Mouse (Mus musculus): Measurements from ENCODE around the gene Rtl10. TPM values are rescaled to one million over a fixed set of nuclear protein-coding genes. Genes with fewer than 3 reads are reported as not detected.

Rtl10 gene
- polyA plus RNA-seq, 1 experiment from 2014 or later: 3.3 TPM

DNA sequence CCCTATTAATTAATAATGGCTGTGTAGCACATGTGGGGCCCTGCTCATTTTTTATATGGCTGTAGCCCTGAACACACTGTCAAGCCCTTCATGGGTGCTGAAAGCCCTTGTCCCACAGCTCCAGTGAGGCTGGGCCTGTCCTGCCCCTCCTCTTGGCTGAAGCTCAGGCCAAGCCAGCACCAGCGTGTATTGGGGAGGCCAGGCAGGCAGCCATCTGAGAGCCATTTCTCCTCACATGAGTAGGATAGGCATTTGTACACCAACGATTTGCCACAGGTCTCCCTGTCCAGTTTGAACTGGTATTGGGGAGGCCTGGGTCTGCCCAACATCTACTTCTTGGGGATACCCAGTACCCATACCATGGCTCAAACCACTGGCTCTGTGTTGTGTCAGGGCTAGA is 24.7 kb upstream of the Rtl10 start:
- peaks cover 7% of the 10 kb centered on the region for H3K36me3 ChIP-seq (ENCODE audit: control insufficient read depth, insufficient read depth, low read length)
- WGBS: 83% methylated on average over 2 of the region's 2 CpGs
- no peak for ATAC-seq
- no peak overlapping the region for H3K27ac ChIP-seq (ENCODE audit: low read length)
- H3K4me2 ChIP-seq (ENCODE audit: low read length): no peak overlapping the region
- H3K4me1 ChIP-seq (ENCODE audit: control insufficient read depth, insufficient read depth, low read length): no peaks in the 10 kb centered on the region
- H3K9ac ChIP-seq (ENCODE audit: low read depth, low read length): no peak overlapping the region
- no peaks in the 10 kb centered on the region for H3K9me3 ChIP-seq (replicated peaks; ENCODE audit: control insufficient read depth, low read length, poor library complexity, severe bottlenecking)
- no peak overlapping the region for H3K4me3 ChIP-seq (ENCODE audit: low read depth, low read length)
- H3K27me3 ChIP-seq (ENCODE audit: control insufficient read depth, insufficient read depth, low read depth, low read length): no peaks in the 10 kb centered on the region

DNA sequence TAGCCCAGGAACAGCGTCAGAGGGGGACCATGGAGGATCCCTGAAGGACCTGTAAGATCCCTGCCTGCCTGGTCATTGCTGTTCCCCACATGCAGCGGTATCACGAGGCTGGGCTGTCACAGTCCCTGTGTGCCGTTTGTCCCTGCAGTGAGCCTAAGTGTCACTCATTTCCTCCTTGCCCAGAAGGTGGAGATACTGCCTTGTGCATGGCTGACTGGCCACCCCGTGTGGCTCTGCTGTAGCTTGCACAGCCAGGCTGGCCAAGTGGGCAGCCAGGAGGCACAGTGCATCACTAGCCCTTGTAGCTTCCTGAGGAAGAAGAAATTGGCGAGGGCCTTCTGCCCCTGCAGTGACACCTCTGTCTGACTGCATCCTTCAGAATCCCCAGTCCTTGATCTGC is 20.7 kb upstream of the Rtl10 start:
- no peak for ATAC-seq
- H3K27ac ChIP-seq (ENCODE audit: low read length): no peak overlapping the region
- no peaks in the 10 kb centered on the region for H3K27me3 ChIP-seq (ENCODE audit: control insufficient read depth, insufficient read depth, low read depth, low read length)
- H3K9me3 ChIP-seq (replicated peaks; ENCODE audit: control insufficient read depth, low read length, poor library complexity, severe bottlenecking): no peaks in the 10 kb centered on the region
- H3K36me3 ChIP-seq (ENCODE audit: control insufficient read depth, insufficient read depth, low read length): peaks cover 4% of the 10 kb centered on the region
- no peaks in the 10 kb centered on the region for H3K4me1 ChIP-seq (ENCODE audit: control insufficient read depth, insufficient read depth, low read length)
- 73% methylated on average over 6 of the region's 6 CpGs for WGBS
- no peak overlapping the region for H3K4me3 ChIP-seq (ENCODE audit: low read depth, low read length)
- no peak overlapping the region for H3K4me2 ChIP-seq (ENCODE audit: low read length)
- H3K9ac ChIP-seq (ENCODE audit: low read depth, low read length): no peak overlapping the region

GRCm38 (mm10) chr16:18479667-18480066 is 19.0 kb upstream of the Rtl10 start:
- WGBS: 22% methylated on average over 7 of the region's 7 CpGs
- no peak overlapping the region for H3K4me2 ChIP-seq (ENCODE audit: low read length)
- no peaks in the 10 kb centered on the region for H3K9me3 ChIP-seq (replicated peaks; ENCODE audit: control insufficient read depth, low read length, poor library complexity, severe bottlenecking)
- H3K4me3 ChIP-seq (ENCODE audit: low read depth, low read length): no peak overlapping the region
- no peaks in the 10 kb centered on the region for H3K27me3 ChIP-seq (ENCODE audit: control insufficient read depth, insufficient read depth, low read depth, low read length)
- no peaks in the 10 kb centered on the region for H3K4me1 ChIP-seq (ENCODE audit: control insufficient read depth, insufficient read depth, low read length)
- no peak overlapping the region for H3K27ac ChIP-seq (ENCODE audit: low read length)
- no peak for ATAC-seq
- H3K9ac ChIP-seq (ENCODE audit: low read depth, low read length): no peak overlapping the region
- peaks cover 4% of the 10 kb centered on the region for H3K36me3 ChIP-seq (ENCODE audit: control insufficient read depth, insufficient read depth, low read length)

GRCm38 (mm10) chr16:18480933-18481485 is 17.7 kb upstream of the Rtl10 start:
- ATAC-seq: no peak
- Histone ChIP-seq H3K4me1 (ENCODE audit: control insufficient read depth, insufficient read depth, low read length) (no peaks in the 10 kb centered on the region), H3K27me3 (ENCODE audit: control insufficient read depth, insufficient read depth, low read depth, low read length) (no peaks in the 10 kb centered on the region), H3K36me3 (ENCODE audit: control insufficient read depth, insufficient read depth, low read length) (no peaks in the 10 kb centered on the region; the same call in none of the 2 replicates), H3K4me2 (ENCODE audit: low read length) (no peak overlapping the region), H3K9ac (ENCODE audit: low read depth, low read length) (no peak overlapping the region), H3K9me3 (replicated peaks; ENCODE audit: control insufficient read depth, low read length, poor library complexity, severe bottlenecking) (no peaks in the 10 kb centered on the region), H3K4me3 (ENCODE audit: low read depth, low read length) (no peak overlapping the region), H3K27ac (ENCODE audit: low read length) (no peak overlapping the region)
- 62% methylated on average over 4 of the region's 4 CpGs for WGBS

- Histone ChIP-seq H3K4me1 (ENCODE audit: control insufficient read depth, insufficient read depth, low read length) (no peaks in the 10 kb centered on the region), H3K9ac (ENCODE audit: low read depth, low read length) (no peak overlapping the region), H3K4me2 (ENCODE audit: low read length) (no peak overlapping the region), H3K27me3 (ENCODE audit: control insufficient read depth, insufficient read depth, low read depth, low read length) (no peaks in the 10 kb centered on the region), H3K9me3 (replicated peaks; ENCODE audit: control insufficient read depth, low read length, poor library complexity, severe bottlenecking) (no peaks in the 10 kb centered on the region), H3K36me3 (ENCODE audit: control insufficient read depth, insufficient read depth, low read length) (no peaks in the 10 kb centered on the region; the same call in 1 of the 2 replicates), H3K4me3 (ENCODE audit: low read depth, low read length) (no peak overlapping the region), H3K27ac (ENCODE audit: low read length) (no peak overlapping the region)
- 92% methylated on average over 3 of the region's 3 CpGs for WGBS
- ATAC-seq: no peak
Observed at GRCm38 (mm10) chr16:18482431-18482830, 16.3 kb upstream of the Rtl10 start.

- Histone ChIP-seq H3K27me3 (ENCODE audit: control insufficient read depth, insufficient read depth, low read depth, low read length) (no peaks in the 10 kb centered on the region), H3K9me3 (replicated peaks; ENCODE audit: control insufficient read depth, low read length, poor library complexity, severe bottlenecking) (no peaks in the 10 kb centered on the region), H3K36me3 (ENCODE audit: control insufficient read depth, insufficient read depth, low read length) (no peaks in the 10 kb centered on the region), H3K27ac (ENCODE audit: low read length) (no peak overlapping the region), H3K4me3 (ENCODE audit: low read depth, low read length) (no peak overlapping the region), H3K4me2 (ENCODE audit: low read length) (no peak overlapping the region), H3K9ac (ENCODE audit: low read depth, low read length) (no peak overlapping the region), H3K4me1 (ENCODE audit: control insufficient read depth, insufficient read depth, low read length) (no peaks in the 10 kb centered on the region)
- WGBS: 66% methylated on average over 5 of the region's 5 CpGs
- ATAC-seq: no peak
Observed at GRCm38 (mm10) chr16:18483839-18484238, 14.9 kb upstream of the Rtl10 start.

GRCm38 (mm10) chr16:18484386-18484785 is 14.3 kb upstream of the Rtl10 start:
- no peak overlapping the region for H3K4me2 ChIP-seq (ENCODE audit: low read length)
- H3K36me3 ChIP-seq (ENCODE audit: control insufficient read depth, insufficient read depth, low read length): no peaks in the 10 kb centered on the region
- H3K27ac ChIP-seq (ENCODE audit: low read length): no peak overlapping the region
- no peaks in the 10 kb centered on the region for H3K9me3 ChIP-seq (replicated peaks; ENCODE audit: control insufficient read depth, low read length, poor library complexity, severe bottlenecking)
- H3K4me1 ChIP-seq (ENCODE audit: control insufficient read depth, insufficient read depth, low read length): no peaks in the 10 kb centered on the region
- no peaks in the 10 kb centered on the region for H3K27me3 ChIP-seq (ENCODE audit: control insufficient read depth, insufficient read depth, low read depth, low read length)
- 11% methylated on average over 4 of the region's 4 CpGs for WGBS
- no peak overlapping the region for H3K4me3 ChIP-seq (ENCODE audit: low read depth, low read length)
- no peak overlapping the region for H3K9ac ChIP-seq (ENCODE audit: low read depth, low read length)
- ATAC-seq: no peak

DNA sequence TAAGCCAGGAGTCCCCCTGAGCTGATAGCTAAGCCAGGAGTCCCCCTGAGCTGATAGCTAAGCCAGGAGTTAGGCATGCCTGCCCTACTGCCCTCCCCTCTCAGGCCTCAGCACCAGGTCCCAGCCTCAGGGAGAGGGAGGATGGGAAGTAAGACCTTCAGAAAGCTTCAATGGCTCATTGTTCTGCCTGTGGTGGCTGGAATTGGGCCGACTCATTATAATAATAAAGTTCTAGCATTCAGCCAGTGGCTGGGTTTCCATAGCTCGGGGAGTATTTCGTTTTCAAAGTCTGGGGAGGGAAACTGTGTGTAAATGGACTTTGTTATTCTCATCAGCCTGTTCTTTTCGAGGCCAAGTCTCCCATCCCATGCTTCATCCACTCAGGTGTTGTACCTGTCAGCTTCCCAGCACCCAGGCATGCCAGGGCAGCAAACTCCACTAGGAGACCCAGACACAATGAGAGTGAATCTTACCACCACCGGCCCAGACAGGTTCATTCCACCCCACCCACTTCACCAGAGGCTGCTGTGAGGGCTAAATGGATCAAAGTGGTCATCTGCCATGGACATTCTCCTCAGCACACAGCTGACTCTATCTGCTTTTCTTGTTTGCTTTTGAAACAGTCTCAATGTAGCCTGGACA is 13.8 kb upstream of the Rtl10 start:
- H3K27me3 ChIP-seq (ENCODE audit: control insufficient read depth, insufficient read depth, low read depth, low read length): no peaks in the 10 kb centered on the region
- H3K9me3 ChIP-seq (replicated peaks; ENCODE audit: control insufficient read depth, low read length, poor library complexity, severe bottlenecking): no peaks in the 10 kb centered on the region
- H3K36me3 ChIP-seq (ENCODE audit: control insufficient read depth, insufficient read depth, low read length): no peaks in the 10 kb centered on the region
- 13% methylated on average over 5 of the region's 5 CpGs for WGBS
- no peak overlapping the region for H3K4me2 ChIP-seq (ENCODE audit: low read length)
- no peak overlapping the region for H3K9ac ChIP-seq (ENCODE audit: low read depth, low read length)
- no peak overlapping the region for H3K27ac ChIP-seq (ENCODE audit: low read length)
- ATAC-seq: no peak; the same call in 1 of the 2 replicates
- H3K4me1 ChIP-seq (ENCODE audit: control insufficient read depth, insufficient read depth, low read length): no peaks in the 10 kb centered on the region
- no peak overlapping the region for H3K4me3 ChIP-seq (ENCODE audit: low read depth, low read length)

DNA sequence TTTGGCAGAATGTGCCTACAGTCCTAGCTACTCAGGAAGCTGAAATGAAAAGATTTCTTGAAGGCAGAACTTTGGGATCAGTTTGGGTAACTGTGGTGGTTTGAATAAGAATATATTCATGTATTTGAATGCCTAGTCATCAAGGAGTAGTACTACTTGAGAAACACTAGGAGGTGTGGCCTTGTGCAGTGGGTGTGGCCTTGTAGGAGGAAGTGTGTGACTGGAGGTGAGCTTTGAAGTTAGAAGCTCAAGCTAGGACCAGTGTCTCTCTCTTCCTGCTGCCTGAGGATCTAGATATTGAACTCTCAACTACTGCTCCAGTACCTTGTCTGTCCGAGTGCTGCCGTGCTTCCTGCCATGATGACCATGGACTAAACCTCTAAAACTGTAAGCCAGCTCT is 12.6 kb upstream of the Rtl10 start:
- WGBS: 100% methylated on average over 2 of the region's 2 CpGs
- Histone ChIP-seq H3K27me3 (ENCODE audit: control insufficient read depth, insufficient read depth, low read depth, low read length) (no peaks in the 10 kb centered on the region), H3K9me3 (replicated peaks; ENCODE audit: control insufficient read depth, low read length, poor library complexity, severe bottlenecking) (no peaks in the 10 kb centered on the region), H3K4me2 (ENCODE audit: low read length) (no peak overlapping the region), H3K27ac (ENCODE audit: low read length) (no peak overlapping the region), H3K4me3 (ENCODE audit: low read depth, low read length) (no peak overlapping the region), H3K4me1 (ENCODE audit: control insufficient read depth, insufficient read depth, low read length) (no peaks in the 10 kb centered on the region), H3K36me3 (ENCODE audit: control insufficient read depth, insufficient read depth, low read length) (no peaks in the 10 kb centered on the region), H3K9ac (ENCODE audit: low read depth, low read length) (no peak overlapping the region)
- no peak for ATAC-seq
